Mouse (Mus musculus) myocyte (in vitro differentiated cells): ENCODE results near the gene Zfp26. TPM values are rescaled to one million over a fixed set of nuclear protein-coding genes. Genes with fewer than 3 reads are reported as not detected.

ENCODE experiments used
- H3K27me3 ChIP-seq: one replicate; pipeline ENCODE4 v1.6.1; 2011; ENCODE audit not compliant: control insufficient read depth, insufficient read depth, insufficient read length
- H3K36me3 ChIP-seq: one replicate; pipeline ENCODE4 v1.6.1; 2011; ENCODE audit not compliant: control insufficient read depth, insufficient read depth
- H3K4me2 ChIP-seq: one replicate; pipeline ENCODE4 v1.6.1; 2011; ENCODE audit warnings: low read depth, control low read depth
- H3K4me3 ChIP-seq: one replicate; pipeline ENCODE4 v1.5.1; 2011; ENCODE audit warnings: mild to moderate bottlenecking, control low read depth, moderate library complexity
- H3K79me2 ChIP-seq: one replicate; pipeline ENCODE4 v1.6.1; 2011; ENCODE audit not compliant: control insufficient read depth, insufficient read depth
- H3ac ChIP-seq: one replicate; pipeline ENCODE4 v1.6.1; 2011; ENCODE audit not compliant: control insufficient read depth, insufficient read length
- CEBPB ChIP-seq: IDR thresholded peaks from 2 replicates; pipeline ENCODE4 v1.6.1; 2011; ENCODE audit warnings: mild to moderate bottlenecking, moderate library complexity; ENCODE audit not compliant: poor library complexity, insufficient read depth, severe bottlenecking
- E2F4 ChIP-seq: IDR thresholded peaks from one replicate; pipeline ENCODE4 v1.6.1; 2011; ENCODE audit warnings: mild to moderate bottlenecking, control low read depth, moderate library complexity; ENCODE audit not compliant: insufficient read depth
- MAX ChIP-seq: IDR thresholded peaks from one replicate; pipeline ENCODE4 v1.6.1; 2011; ENCODE audit warnings: low read depth, mild to moderate bottlenecking, control low read depth
- MYOD1 ChIP-seq, 3 experiments: IDR thresholded peaks; one replicate each; pipeline ENCODE4 v1.6.1; 2011; ENCODE audit warnings: control low read depth in 2 of 3, low read depth in 2 of 3, mild to moderate bottlenecking in 2 of 3, moderate library complexity in 1 of 3; ENCODE audit not compliant: insufficient read length in 2 of 3, control insufficient read depth in 1 of 3
- MYOG ChIP-seq, 3 experiments: IDR thresholded peaks; one replicate each; pipeline ENCODE4 v1.6.1; 2011; ENCODE audit warnings: control low read depth in 2 of 3, low read depth in 2 of 3, mild to moderate bottlenecking in 2 of 3; ENCODE audit not compliant: insufficient read length in 2 of 3, control insufficient read depth in 1 of 3, insufficient read depth in 1 of 3
- POLR2A ChIP-seq: IDR thresholded peaks from one replicate; pipeline ENCODE4 v1.6.1; 2011; ENCODE audit warnings: low read depth, mild to moderate bottlenecking, control low read depth, moderate library complexity; ENCODE audit not compliant: insufficient read length
- POLR2AphosphoS2 ChIP-seq: IDR thresholded peaks from one replicate; pipeline ENCODE4 v1.6.1; 2011; ENCODE audit warnings: low read depth, control low read depth; ENCODE audit not compliant: insufficient read length
- REST ChIP-seq: IDR thresholded peaks from one replicate; pipeline ENCODE4 v1.6.1; 2011; ENCODE audit warnings: mild to moderate bottlenecking, control low read depth, moderate library complexity; ENCODE audit not compliant: insufficient read depth, insufficient read length
- SRF ChIP-seq: IDR thresholded peaks from one replicate; pipeline ENCODE4 v1.6.1; 2011; ENCODE audit warnings: low read depth; ENCODE audit not compliant: control insufficient read depth, insufficient read length
- TCF12 ChIP-seq: IDR thresholded peaks from one replicate; pipeline ENCODE4 v1.6.1; 2011; ENCODE audit warnings: mild to moderate bottlenecking, control low read depth; ENCODE audit not compliant: poor library complexity, insufficient read depth, severe bottlenecking
- TCF3 ChIP-seq: IDR thresholded peaks from one replicate; pipeline ENCODE4 v1.6.1; 2011; ENCODE audit warnings: low read depth, control low read depth; ENCODE audit not compliant: insufficient read length
- USF1 ChIP-seq: IDR thresholded peaks from one replicate; pipeline ENCODE4 v1.6.1; 2011; ENCODE audit warnings: low read depth, mild to moderate bottlenecking, control low read depth, moderate library complexity
- polyA plus RNA-seq: library from polyadenylated mRNA; unstranded; fragments of >200 nt; fragmentation: generic; extraction: Trizol; gene quantifications from one replicate; pipeline ENCODE4 v1.2.1, GENCODE M21; 2012; ENCODE audit warnings: missing spikeins

Gene Zfp26
- polyA plus RNA-seq, 1 experiment, result 2.0 TPM

- peak overlapping the region; percentile 90 for H3K4me2 ChIP-seq
- no peaks in the 10 kb centered on the region for H3K27me3 ChIP-seq
- H3ac ChIP-seq, result peak overlapping the region; percentile 77
- peaks cover 28% of the 10 kb centered on the region for H3K79me2 ChIP-seq
- peaks cover 12% of the 10 kb centered on the region for H3K36me3 ChIP-seq
- peak overlapping the region; percentile 94 for H3K4me3 ChIP-seq
- no peak for TF ChIP-seq E2F4
- TF ChIP-seq MAX, result no peak
- no peak for TF ChIP-seq TCF12
- no peak for TF ChIP-seq CEBPB
- TF ChIP-seq USF1, result no peak
- TF ChIP-seq REST, result no peak
- TF ChIP-seq POLR2A, result no peak
- no peak for TF ChIP-seq MYOG (IDR thresholded peaks at IDR 0.05; ENCODE audit: control insufficient read depth in 1 of 3, insufficient read depth in 1 of 3, insufficient read length in 2 of 3, low read depth in 2 of 3)
- TF ChIP-seq TCF3, result no peak
- TF ChIP-seq POLR2AphosphoS2, result no peak
- no peak for TF ChIP-seq SRF
- TF ChIP-seq MYOD1 (IDR thresholded peaks at IDR 0.05; ENCODE audit: control insufficient read depth in 1 of 3, insufficient read length in 2 of 3, low read depth in 2 of 3), result no peak
These were observed 32.0 kb upstream of the Zfp26 start for GRCm38 (mm10) chr9:20491858-20492526.

DNA sequence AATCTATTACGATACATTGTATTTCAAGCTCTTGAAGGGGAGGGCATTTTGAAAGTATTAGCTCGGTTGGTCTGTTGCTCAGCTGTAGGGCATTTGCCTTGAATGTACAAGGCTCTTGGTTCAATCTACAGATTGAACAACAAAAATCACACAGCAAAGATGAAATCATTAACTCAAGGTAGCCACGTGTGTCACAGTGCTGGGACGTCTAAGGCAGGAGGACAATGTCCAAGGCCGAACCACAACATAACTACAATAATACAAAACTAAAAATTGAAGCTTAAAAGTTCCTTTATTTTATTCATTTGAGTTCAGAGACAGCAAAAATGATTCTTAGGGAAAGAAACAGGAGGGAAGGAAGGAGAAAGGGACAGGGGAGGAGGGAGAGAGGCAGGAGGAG is 29.6 kb upstream of the Zfp26 start:
- TF ChIP-seq POLR2A, result no peak
- no peak for TF ChIP-seq MYOD1 (IDR thresholded peaks at IDR 0.05; ENCODE audit: control insufficient read depth in 1 of 3, insufficient read length in 2 of 3, low read depth in 2 of 3)
- no peak for TF ChIP-seq USF1
- TF ChIP-seq TCF3, result no peak
- no peak for TF ChIP-seq POLR2AphosphoS2
- no peak for TF ChIP-seq CEBPB
- TF ChIP-seq TCF12, result no peak
- TF ChIP-seq E2F4, result no peak
- TF ChIP-seq SRF, result no peak
- no peak for TF ChIP-seq REST
- TF ChIP-seq MYOG (IDR thresholded peaks at IDR 0.05; ENCODE audit: control insufficient read depth in 1 of 3, insufficient read depth in 1 of 3, insufficient read length in 2 of 3, low read depth in 2 of 3), result no peak
- no peak for TF ChIP-seq MAX
- H3K4me2 ChIP-seq, result no peak overlapping the region
- H3K27me3 ChIP-seq, result no peaks in the 10 kb centered on the region
- H3K36me3 ChIP-seq, result peaks cover 22% of the 10 kb centered on the region
- no peak overlapping the region for H3ac ChIP-seq
- peaks cover 28% of the 10 kb centered on the region for H3K79me2 ChIP-seq
- no peak overlapping the region for H3K4me3 ChIP-seq

DNA sequence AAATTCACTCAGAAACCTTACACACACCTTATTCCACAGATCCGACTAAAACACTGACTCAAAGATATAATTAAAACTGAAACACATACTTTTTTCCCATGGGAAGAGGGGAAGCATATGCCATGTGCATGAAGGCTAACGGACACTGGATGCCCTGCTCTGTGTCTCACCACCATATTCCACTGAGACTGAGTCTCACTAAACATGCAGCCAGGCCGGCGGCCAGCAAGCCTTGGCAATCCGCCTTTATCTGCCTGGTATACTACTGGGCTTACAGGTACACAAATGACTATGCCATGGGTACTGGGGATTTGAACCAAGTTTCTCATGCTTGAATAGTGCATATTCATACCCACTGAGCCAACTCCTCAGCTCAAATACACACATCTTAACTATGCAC is 19.4 kb upstream of the Zfp26 start:
- Histone ChIP-seq H3K36me3 (peaks cover 28% of the 10 kb centered on the region), H3K79me2 (no peaks in the 10 kb centered on the region), H3K4me2 (no peak overlapping the region), H3K4me3 (no peak overlapping the region), H3K27me3 (no peaks in the 10 kb centered on the region), H3ac (no peak overlapping the region)
- TF ChIP-seq CEBPB (no peak), POLR2A (no peak), MYOG (IDR thresholded peaks at IDR 0.05; ENCODE audit: control insufficient read depth in 1 of 3, insufficient read depth in 1 of 3, insufficient read length in 2 of 3, low read depth in 2 of 3) (no peak), TCF12 (no peak), SRF (no peak), REST (no peak), E2F4 (no peak), POLR2AphosphoS2 (no peak), MAX (no peak), USF1 (no peak), TCF3 (no peak), MYOD1 (IDR thresholded peaks at IDR 0.05; ENCODE audit: control insufficient read depth in 1 of 3, insufficient read length in 2 of 3, low read depth in 2 of 3) (no peak)

- H3ac ChIP-seq, result no peak overlapping the region
- TF ChIP-seq USF1 (no peak), MYOD1 (IDR thresholded peaks at IDR 0.05; ENCODE audit: control insufficient read depth in 1 of 3, insufficient read length in 2 of 3, low read depth in 2 of 3) (no peak), E2F4 (no peak), MYOG (IDR thresholded peaks at IDR 0.05; ENCODE audit: control insufficient read depth in 1 of 3, insufficient read depth in 1 of 3, insufficient read length in 2 of 3, low read depth in 2 of 3) (no peak), TCF3 (no peak), POLR2A (no peak), SRF (no peak), CEBPB (no peak), TCF12 (no peak), MAX (no peak), REST (no peak), POLR2AphosphoS2 (no peak)
- no peaks in the 10 kb centered on the region for H3K79me2 ChIP-seq
- no peak overlapping the region for H3K4me3 ChIP-seq
- H3K36me3 ChIP-seq, result peaks cover 48% of the 10 kb centered on the region
- H3K27me3 ChIP-seq, result no peaks in the 10 kb centered on the region
- no peak overlapping the region for H3K4me2 ChIP-seq
These were observed 16.7 kb upstream of the Zfp26 start for GRCm38 (mm10) chr9:20476632-20477031.
